12 mouse cellular contexts compared by ENCODE assay signal in genomic region chr5:139081370-139081769, GRCm38 (mm10).
DNase-seq lines count a peak whose midpoint lies in the region; ATAC-seq and TF ChIP-seq lines count a peak whose summit lies in the region.
"Had no signal": no experiment of that assay in that cellular context is flagged by ENCODE, and none has a peak within 500 bp of the region (broad histone marks: within the 10 kb centered on the region; RNA-seq: fewer than 3 reads in every experiment).

No protein-coding gene starts in this region.

- TF ChIP-seq CTCF in brain, embryonic 14.5 days (IDR thresholded peaks at IDR 0.05; ENCODE audit: borderline replicate concordance, extremely low read depth, insufficient read depth, insufficient read length), result no peak

- no peak overlapping the region for H3K9ac ChIP-seq in midbrain, embryonic 11.5 days (ENCODE audit: low read length)
- H3K9ac ChIP-seq: embryonic facial prominence, embryonic 12.5 days; liver, embryonic 13.5 days had no signal

- H3K4me1 ChIP-seq in midbrain, embryonic 11.5 days (ENCODE audit: control insufficient read depth, insufficient read depth, low read length), result no peaks in the 10 kb centered on the region; the same call in 1 of the 2 replicates

- no peak for TF ChIP-seq POLR2A in brain, embryonic 14.5 days (IDR thresholded peaks at IDR 0.05; ENCODE audit: borderline replicate concordance, extremely low read depth, insufficient read depth, insufficient read length, poor library complexity, severe bottlenecking)

- peak; percentile 91 for DNase-seq in heart, adult 11 months
- DNase-seq in heart, postnatal 14 days, result no peak
- DNase-seq in 3T3-L1 (ENCODE audit: low read depth, low spot score), result peak; percentile 39
- DNase-seq in brain, embryonic 14.5 days (ENCODE audit: low read depth), result peak; percentile 22
- DNase-seq in kidney, adult 9 months, result peak; percentile 35
- no peak for DNase-seq in right cerebral cortex, postnatal 14 days
- DNase-seq in midbrain, embryonic 11.5 days (ENCODE audit: low spot score, missing footprints), result no peak
- DNase-seq: gastrocnemius, postnatal 10 days; liver, embryonic 13.5 days; thymus, adult 2 months had no signal

- H3K27me3 ChIP-seq in midbrain, embryonic 11.5 days (ENCODE audit: control insufficient read depth, insufficient read depth, low read length), result no peaks in the 10 kb centered on the region
- H3K27me3 ChIP-seq: embryonic facial prominence, embryonic 12.5 days; liver, embryonic 13.5 days had no signal

- H3K27ac ChIP-seq in midbrain, embryonic 11.5 days (ENCODE audit: low read depth, low read length), result no peak overlapping the region
- H3K27ac ChIP-seq: embryonic facial prominence, embryonic 12.5 days; liver, embryonic 13.5 days had no signal

- WGBS in midbrain, embryonic 11.5 days, result 61% methylated on average over 6 of the region's 6 CpGs

- intact Hi-C loops in heart, postnatal 14 days (cut with DNase I), result no loop called here

- ATAC-seq in megakaryocyte-erythroid progenitor cell, adult 5-6 weeks (replicated peaks; ENCODE audit: low FRiP score, low TSS enrichment, poor library complexity, severe bottlenecking), result no peak
- ATAC-seq in midbrain, embryonic 11.5 days (ENCODE audit: low FRiP score), result no peak

- H3K4me2 ChIP-seq in midbrain, embryonic 11.5 days, result no peak overlapping the region
- H3K4me2 ChIP-seq: embryonic facial prominence, embryonic 12.5 days; liver, embryonic 13.5 days had no signal

- no peaks in the 10 kb centered on the region for H3K36me3 ChIP-seq in midbrain, embryonic 11.5 days (ENCODE audit: control insufficient read depth, insufficient read depth, low read length)
- H3K36me3 ChIP-seq: embryonic facial prominence, embryonic 12.5 days; liver, embryonic 13.5 days had no signal

- H3K9me3 ChIP-seq in midbrain, embryonic 11.5 days (ENCODE audit: control insufficient read depth, low read length), result no peaks in the 10 kb centered on the region
- H3K9me3 ChIP-seq: embryonic facial prominence, embryonic 12.5 days; liver, embryonic 13.5 days had no signal

- no peak overlapping the region for H3K4me3 ChIP-seq in midbrain, embryonic 11.5 days (ENCODE audit: low read depth, low read length)
- H3K4me3 ChIP-seq: embryonic facial prominence, embryonic 12.5 days; liver, embryonic 13.5 days had no signal

Comparison
In these comparisons a context has a peak if more than half of its experiments do, and no peak if none do; other contexts are left out.
1. DNase-seq: peak in heart, adult 11 months (single experiment), 3T3-L1 (single experiment), brain, embryonic 14.5 days (single experiment) and kidney, adult 9 months (single experiment); none in heart, postnatal 14 days (0 of 2), right cerebral cortex, postnatal 14 days (single experiment) and midbrain, embryonic 11.5 days (single experiment).